Mouse (Mus musculus) fat pad, adult 2 months (tissue): Measurements from ENCODE around the gene Kcnq1.

ENCODE experiments used
- DNase-seq: peaks from one replicate; pipeline ENCODE4 v3.0.0-alpha.2; 2011; ENCODE audit warnings: low read depth, low spot score; ENCODE audit errors: extremely low read depth

The Kcnq1 gene

DNA sequence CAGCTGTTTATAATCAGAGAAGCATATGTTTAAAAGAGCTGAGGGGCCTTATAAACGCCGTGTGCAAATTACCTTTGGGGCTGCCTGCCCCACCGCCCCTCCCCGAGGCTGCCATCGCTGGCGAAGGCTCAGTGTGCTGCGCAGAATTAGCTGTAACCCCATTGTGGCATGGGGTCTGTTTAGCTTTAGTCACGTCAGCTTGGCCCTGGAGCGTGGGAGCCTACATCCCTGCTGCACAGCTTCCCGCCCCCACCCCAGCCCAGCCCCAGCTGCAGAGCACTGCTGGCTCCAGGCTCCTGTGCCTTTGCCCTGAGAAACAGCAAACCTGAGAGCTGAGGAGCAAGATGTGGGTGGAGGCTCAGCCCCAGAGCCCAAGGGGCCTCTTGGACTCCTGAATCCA lies 199.6 kb downstream of the Kcnq1 start:
- no peak for DNase-seq

- DNase-seq = no peak
Observed at GRCm38 (mm10) chr7:143308001-143308400, 201.8 kb downstream of the Kcnq1 start.

GRCm38 (mm10) chr7:143310311-143310710 lies 204.1 kb downstream of the Kcnq1 start:
- DNase-seq = no peak

DNA sequence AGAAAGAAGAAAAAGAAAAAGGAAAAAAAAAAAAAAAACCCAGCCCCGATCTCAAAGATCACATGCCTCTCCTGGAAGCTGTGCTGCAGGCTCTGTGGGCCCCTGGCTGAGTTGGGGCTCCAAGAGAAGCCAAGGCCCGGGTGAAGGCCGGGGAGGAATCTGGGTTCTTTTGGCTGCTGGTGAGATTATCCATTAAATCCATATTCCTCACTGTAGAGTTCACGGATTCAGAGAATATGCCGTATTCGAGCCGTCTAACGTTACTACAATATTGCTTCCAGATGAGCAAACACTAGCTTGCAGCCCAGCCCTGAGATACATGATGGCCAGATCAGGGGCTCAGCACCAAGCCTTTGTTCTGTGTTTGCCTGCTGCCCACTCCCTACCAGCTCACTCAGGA lies 204.7 kb downstream of the Kcnq1 start:
- DNase-seq = no peak

GRCm38 (mm10) chr7:143311471-143311870 lies 205.3 kb downstream of the Kcnq1 start:
- no peak for DNase-seq

GRCm38 (mm10) chr7:143313572-143314319 lies 207.6 kb downstream of the Kcnq1 start:
- peak; percentile 13 for DNase-seq

DNA sequence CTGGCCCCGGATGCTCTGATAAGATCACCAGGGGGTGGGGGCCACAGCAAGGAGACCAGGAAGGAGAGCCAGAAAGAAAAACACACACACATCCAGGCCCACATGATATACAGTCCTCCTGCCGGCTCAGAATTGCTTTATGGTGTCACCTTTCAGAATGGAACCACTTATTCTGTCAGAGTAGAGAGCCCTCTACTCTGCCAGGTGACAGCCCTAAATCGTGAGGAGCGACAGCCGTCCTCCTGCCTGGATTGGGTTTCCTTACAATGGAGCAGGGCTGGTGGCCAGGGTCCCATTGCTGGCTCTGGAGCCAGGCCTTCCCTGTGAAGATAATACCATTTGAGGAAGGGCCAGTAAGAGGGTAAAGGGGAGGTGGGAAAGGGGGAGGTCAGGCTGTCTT lies 212.3 kb downstream of the Kcnq1 start:
- DNase-seq = no peak

DNA sequence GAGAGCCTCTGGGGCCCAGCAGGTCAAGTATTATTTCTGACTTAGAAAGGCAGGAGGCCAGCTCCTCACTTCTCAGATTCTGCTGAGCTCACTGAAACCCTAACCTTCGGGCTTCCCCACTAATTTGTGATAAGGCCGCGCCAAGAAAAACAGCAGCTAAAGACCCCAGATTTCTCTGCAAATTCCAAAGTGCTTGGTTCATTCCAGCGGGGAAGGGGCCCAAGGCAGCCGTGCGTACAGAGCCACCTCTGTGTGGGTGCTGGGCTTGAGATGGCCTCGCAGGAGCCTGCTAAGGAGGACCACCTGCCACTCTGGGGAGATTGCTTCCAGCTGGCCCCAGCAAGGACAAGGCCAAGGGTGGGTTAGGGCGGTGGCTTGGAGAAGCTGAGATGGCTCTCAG lies 214.2 kb downstream of the Kcnq1 start:
- no peak for DNase-seq

GRCm38 (mm10) chr7:143325051-143325450 lies 218.9 kb downstream of the Kcnq1 start:
- DNase-seq = no peak

DNA sequence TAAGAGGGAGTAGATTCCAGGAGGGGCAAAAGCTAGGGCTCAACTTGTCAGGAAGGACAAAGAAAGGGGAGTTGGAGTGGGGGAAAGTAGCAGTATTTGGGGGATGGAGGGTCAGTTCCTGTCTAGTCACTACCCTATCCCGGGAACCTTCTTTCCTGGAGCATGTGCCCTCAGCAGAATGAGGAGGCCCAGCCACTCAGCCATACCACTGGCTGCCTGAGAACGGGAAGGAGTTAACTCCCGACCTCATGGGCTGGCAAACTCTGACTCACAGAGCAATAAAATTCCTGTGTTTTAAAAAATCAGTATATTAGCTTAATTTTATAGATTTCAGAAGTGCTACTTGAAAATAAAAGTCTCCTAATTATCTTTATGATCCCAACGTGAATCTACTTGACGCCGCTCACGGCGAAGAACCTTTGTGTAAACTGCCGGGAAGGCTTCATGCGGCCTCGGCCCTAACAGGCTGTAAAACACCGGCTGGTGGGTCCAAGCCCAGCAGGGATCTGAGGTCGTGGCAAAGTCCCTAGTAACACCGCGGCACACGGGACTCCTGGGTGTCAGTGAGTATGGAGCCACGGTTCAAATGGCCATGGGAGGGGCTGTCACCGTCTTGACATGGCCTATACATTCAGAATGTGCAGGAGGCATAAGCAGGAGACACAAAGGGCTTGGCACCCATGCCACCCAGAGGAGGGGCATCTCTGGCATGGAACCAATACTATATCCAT lies 222.2 kb downstream of the Kcnq1 start:
- DNase-seq = no peak

- DNase-seq = no peak
Observed at GRCm38 (mm10) chr7:143329110-143329810, 223.1 kb downstream of the Kcnq1 start.

DNA sequence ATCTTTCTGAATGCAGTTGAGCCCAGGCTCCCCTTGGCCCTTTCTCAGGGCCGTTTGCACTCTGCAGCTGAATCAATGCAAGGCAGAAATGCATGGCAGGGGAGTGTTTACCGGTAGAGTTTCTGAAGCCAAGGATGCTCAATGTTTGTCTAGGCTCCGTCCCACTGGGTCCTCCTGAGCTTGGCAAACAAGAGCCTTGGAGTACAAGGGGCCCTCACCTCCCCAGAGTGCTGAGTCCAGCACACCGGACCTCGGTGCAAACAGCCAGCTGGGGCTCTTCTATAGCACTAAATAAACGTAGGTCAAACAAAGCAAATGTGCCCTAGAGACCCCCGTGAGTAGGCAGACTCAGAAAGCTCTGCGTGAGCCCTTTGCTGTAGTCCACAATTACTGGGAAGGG lies 226.9 kb downstream of the Kcnq1 start:
- DNase-seq = no peak

GRCm38 (mm10) chr7:143333604-143334003 lies 227.4 kb downstream of the Kcnq1 start:
- no peak for DNase-seq

GRCm38 (mm10) chr7:143338690-143339089 lies 232.5 kb downstream of the Kcnq1 start:
- no peak for DNase-seq

- no peak for DNase-seq
Observed at GRCm38 (mm10) chr7:143340601-143341281, 234.6 kb downstream of the Kcnq1 start.

DNA sequence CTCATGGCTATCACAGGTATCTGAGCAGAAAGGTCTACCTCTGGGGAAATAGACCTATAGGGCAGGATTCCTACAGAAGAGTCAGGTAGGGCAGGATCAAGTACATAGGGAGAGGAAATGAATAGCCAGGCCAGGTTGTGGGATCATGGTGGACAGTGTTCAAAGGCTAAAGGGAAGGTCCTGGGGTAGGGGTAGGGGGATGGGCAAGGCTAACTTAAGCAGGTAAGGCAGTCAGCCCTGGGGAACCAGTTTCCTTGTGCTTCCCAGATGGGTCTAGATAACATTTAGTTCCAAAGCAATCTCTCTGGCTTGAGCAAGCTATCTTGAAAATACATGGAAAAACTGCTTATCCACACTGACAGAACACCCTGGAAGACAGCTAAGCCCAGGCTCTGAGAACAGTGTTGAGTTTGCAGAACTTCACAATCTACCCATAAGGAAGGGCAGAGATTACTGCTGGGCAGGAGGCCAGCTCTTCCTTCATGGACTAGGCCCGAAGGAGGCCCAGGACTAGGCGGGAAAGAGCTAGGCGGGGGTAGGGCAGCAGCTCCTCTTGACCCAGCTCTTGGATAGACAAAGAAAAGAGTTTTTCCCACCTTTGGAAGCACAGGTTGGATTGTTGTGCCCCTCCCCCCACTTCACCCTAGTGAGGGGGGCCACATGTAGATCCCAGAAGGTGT lies 235.3 kb downstream of the Kcnq1 start:
- no peak for DNase-seq

DNA sequence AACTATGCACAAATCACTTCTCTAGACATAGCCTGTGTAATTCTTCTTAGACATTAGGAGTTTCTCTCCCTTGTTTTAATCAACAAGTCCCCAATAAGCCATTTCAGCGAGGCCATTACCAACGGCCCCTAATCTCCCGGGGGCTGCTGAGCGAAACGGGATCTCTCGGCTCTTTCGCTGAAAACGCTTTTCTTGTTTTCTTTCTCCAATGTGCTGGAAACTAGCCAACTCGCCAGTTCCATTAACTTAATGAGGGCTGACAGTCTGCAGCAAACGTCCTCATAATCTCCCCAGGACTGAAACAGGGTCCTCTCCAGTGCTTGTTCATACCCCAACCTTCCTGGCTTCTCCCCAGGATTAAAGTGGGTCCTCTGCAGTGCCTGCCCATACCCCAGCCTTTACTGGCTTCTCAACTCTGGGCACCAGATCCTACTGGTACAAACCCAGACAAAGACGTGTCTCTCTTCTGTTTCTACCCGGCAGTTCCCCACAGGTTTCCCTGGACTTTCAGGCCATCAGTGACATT lies 237.7 kb downstream of the Kcnq1 start:
- no peak for DNase-seq

GRCm38 (mm10) chr7:143349287-143349686 lies 243.1 kb downstream of the Kcnq1 start:
- no peak for DNase-seq

DNA sequence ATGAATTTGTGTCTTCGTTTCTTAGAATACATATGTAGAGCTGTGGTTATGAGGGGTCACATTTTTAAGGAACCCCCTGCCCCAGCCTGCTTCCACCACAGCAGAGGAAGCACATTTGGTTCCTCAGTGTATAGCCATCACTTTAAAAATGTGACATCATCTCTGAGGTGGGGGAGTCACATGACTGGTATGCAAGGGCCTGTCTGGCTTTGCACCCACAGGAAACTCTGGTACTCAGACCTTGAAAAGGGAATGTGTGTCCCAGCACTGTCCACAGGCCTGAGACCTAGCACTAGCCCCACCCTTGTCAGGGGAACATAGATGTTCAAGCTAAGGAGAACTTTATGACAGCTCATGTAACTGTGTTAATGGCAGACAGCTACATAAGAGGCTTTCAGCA lies 243.7 kb downstream of the Kcnq1 start:
- no peak for DNase-seq

DNA sequence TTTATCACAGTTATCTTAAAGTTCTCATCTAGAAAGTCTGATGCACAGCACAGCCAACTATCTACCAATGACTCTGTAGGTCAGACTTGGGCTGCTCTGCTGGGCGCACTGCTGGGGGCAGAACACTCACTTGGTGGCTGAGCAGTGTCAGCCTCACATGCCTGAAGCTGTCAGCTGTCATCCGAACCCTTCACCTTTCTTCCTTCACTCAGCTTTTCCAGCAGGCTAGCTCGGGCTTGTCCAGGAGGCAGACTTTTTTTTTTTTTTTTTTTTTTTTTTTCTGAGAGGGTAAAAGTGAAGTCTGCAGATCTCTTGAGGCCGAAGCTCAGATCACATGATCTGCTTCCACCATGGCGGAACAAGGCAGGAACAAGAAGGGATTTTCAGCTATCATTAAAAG lies 249.7 kb downstream of the Kcnq1 start:
- DNase-seq = no peak

- no peak for DNase-seq
Observed at GRCm38 (mm10) chr7:143357109-143357508, 250.9 kb downstream of the Kcnq1 start.
